Mouse (Mus musculus): ENCODE results near the gene Frem1. TPM values are rescaled to one million over a fixed set of nuclear protein-coding genes. Genes with fewer than 3 reads are reported as not detected.

The Frem1 gene
- polyA plus RNA-seq, 1 experiment from 2014 or later, result 14.3 TPM

- no peaks in the 10 kb centered on the region for H3K36me3 ChIP-seq (ENCODE audit: insufficient read depth, low read length)
- no peak overlapping the region for H3K4me2 ChIP-seq (replicated peaks; ENCODE audit: low read depth, low read length)
- peak overlapping the region; percentile 64; the same call in 1 of the 2 replicates for H3K27ac ChIP-seq (ENCODE audit: low read length)
- H3K9me3 ChIP-seq (ENCODE audit: low read length), result no peaks in the 10 kb centered on the region
- no peak overlapping the region for H3K9ac ChIP-seq (replicated peaks; ENCODE audit: low read depth)
- DNase-seq (ENCODE audit: low spot score), result no peak
- no peaks in the 10 kb centered on the region for H3K4me1 ChIP-seq (ENCODE audit: insufficient read depth, low read depth, low read length)
- 65% methylated on average over 11 of the region's 11 CpGs for WGBS
- ATAC-seq, result no peak
- no peaks in the 10 kb centered on the region for H3K27me3 ChIP-seq (replicated peaks; ENCODE audit: insufficient read depth, low read length)
- H3K4me3 ChIP-seq (ENCODE audit: low read depth, low read length), result no peak overlapping the region
- TF ChIP-seq CTCF (IDR thresholded peaks at IDR 0.05) (no peak), EP300 (IDR thresholded peaks at IDR 0.05) (no peak)
Measured at GRCm38 (mm10) chr4:82914601-82915143, 137.5 kb downstream of the Frem1 start.

DNA sequence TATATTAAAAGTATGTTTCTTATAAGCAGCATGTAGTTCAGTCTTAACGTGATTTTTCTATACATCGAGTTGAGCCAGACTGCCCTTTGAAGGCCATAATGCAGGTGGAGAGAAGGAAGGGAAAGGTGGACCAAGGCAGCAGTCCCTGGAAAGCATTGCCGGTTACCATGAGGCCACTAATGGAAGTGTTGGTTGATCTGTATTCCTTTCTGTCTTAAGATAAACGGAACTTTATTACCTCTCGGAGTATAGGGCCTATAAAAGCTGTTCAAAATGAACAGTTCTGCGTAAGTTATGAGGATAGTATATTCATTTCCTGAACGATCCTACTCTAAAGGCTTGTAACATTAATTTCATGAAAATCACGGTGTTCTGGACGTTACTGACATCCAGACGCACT is 156.9 kb downstream of the Frem1 start:
- H3K36me3 ChIP-seq (ENCODE audit: insufficient read depth, low read length), result no peaks in the 10 kb centered on the region
- no peak overlapping the region for H3K27ac ChIP-seq (ENCODE audit: low read length)
- no peaks in the 10 kb centered on the region for H3K9me3 ChIP-seq (ENCODE audit: low read length)
- ATAC-seq (no peak), DNase-seq (ENCODE audit: low spot score) (no peak)
- WGBS, result 78% methylated on average over 10 of the region's 10 CpGs
- no peaks in the 10 kb centered on the region for H3K27me3 ChIP-seq (replicated peaks; ENCODE audit: insufficient read depth, low read length)
- no peaks in the 10 kb centered on the region for H3K4me1 ChIP-seq (ENCODE audit: insufficient read depth, low read depth, low read length)
- H3K4me3 ChIP-seq (ENCODE audit: low read depth, low read length), result no peak overlapping the region
- no peak overlapping the region for H3K4me2 ChIP-seq (replicated peaks; ENCODE audit: low read depth, low read length)
- TF ChIP-seq CTCF (IDR thresholded peaks at IDR 0.05), result no peak
- TF ChIP-seq EP300 (IDR thresholded peaks at IDR 0.05), result no peak
- H3K9ac ChIP-seq (replicated peaks; ENCODE audit: low read depth), result no peak overlapping the region

GRCm38 (mm10) chr4:82892247-82892646 is 159.9 kb downstream of the Frem1 start:
- no peak for TF ChIP-seq CTCF (IDR thresholded peaks at IDR 0.05)
- no peak for TF ChIP-seq EP300 (IDR thresholded peaks at IDR 0.05)
- ATAC-seq (no peak), DNase-seq (ENCODE audit: low spot score) (no peak)
- Histone ChIP-seq H3K4me3 (ENCODE audit: low read depth, low read length) (no peak overlapping the region), H3K9ac (replicated peaks; ENCODE audit: low read depth) (no peak overlapping the region), H3K27me3 (replicated peaks; ENCODE audit: insufficient read depth, low read length) (no peaks in the 10 kb centered on the region), H3K9me3 (ENCODE audit: low read length) (no peaks in the 10 kb centered on the region), H3K4me1 (ENCODE audit: insufficient read depth, low read depth, low read length) (no peaks in the 10 kb centered on the region), H3K36me3 (ENCODE audit: insufficient read depth, low read length) (no peaks in the 10 kb centered on the region), H3K4me2 (replicated peaks; ENCODE audit: low read depth, low read length) (no peak overlapping the region), H3K27ac (ENCODE audit: low read length) (no peak overlapping the region)
- 70% methylated on average over 5 of the region's 5 CpGs for WGBS

DNA sequence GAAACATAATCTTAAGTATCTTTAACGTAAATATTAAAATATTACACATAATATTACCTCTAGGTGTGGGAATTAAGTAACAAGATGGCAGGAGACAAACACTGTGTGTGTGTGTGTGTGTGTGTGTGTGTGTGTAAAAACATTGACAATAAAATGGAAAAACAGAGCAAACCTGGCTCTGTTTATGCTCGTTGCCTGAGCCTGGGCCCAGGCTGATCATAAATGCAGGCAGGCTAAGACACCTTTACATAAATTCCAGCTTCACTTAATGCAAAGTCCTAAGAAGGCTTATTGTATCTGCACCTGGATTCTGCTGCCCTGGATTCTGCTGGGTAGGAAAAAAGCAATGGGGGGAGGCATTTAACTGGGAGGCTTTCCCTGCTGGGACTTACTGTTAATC is 160.6 kb downstream of the Frem1 start:
- 82% methylated on average over 2 of the region's 2 CpGs for WGBS
- H3K4me2 ChIP-seq (replicated peaks; ENCODE audit: low read depth, low read length), result no peak overlapping the region
- H3K4me3 ChIP-seq (ENCODE audit: low read depth, low read length), result no peak overlapping the region
- H3K27ac ChIP-seq (ENCODE audit: low read length), result no peak overlapping the region
- no peak for ATAC-seq
- H3K4me1 ChIP-seq (ENCODE audit: insufficient read depth, low read depth, low read length), result no peaks in the 10 kb centered on the region
- DNase-seq (ENCODE audit: low spot score), result no peak
- no peaks in the 10 kb centered on the region for H3K27me3 ChIP-seq (replicated peaks; ENCODE audit: insufficient read depth, low read length)
- H3K9ac ChIP-seq (replicated peaks; ENCODE audit: low read depth), result no peak overlapping the region
- H3K9me3 ChIP-seq (ENCODE audit: low read length), result no peaks in the 10 kb centered on the region
- no peak for TF ChIP-seq EP300 (IDR thresholded peaks at IDR 0.05)
- TF ChIP-seq CTCF (IDR thresholded peaks at IDR 0.05), result no peak
- no peaks in the 10 kb centered on the region for H3K36me3 ChIP-seq (ENCODE audit: insufficient read depth, low read length)

DNA sequence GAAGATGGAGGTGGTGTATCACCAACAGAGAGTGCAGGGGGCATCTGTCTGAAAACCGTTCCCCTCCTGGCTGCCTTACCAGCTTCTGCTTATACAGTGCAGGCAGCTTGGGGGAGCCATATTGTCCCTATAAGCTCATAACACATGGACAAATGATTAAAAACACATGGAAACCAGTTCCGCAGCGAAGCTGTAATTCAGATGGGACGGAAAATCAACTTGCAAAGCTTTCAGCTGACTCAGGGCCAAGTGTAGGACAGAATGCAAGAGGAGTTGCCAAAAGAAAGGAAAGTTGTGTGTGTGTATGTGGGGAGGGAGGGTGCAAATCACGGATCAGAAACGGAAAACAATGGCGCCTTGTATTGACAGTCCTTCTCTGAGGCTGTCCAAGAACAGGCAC is 161.1 kb downstream of the Frem1 start:
- Histone ChIP-seq H3K9ac (replicated peaks; ENCODE audit: low read depth) (no peak overlapping the region), H3K9me3 (ENCODE audit: low read length) (no peaks in the 10 kb centered on the region), H3K4me2 (replicated peaks; ENCODE audit: low read depth, low read length) (no peak overlapping the region), H3K27ac (ENCODE audit: low read length) (no peak overlapping the region), H3K36me3 (ENCODE audit: insufficient read depth, low read length) (no peaks in the 10 kb centered on the region), H3K27me3 (replicated peaks; ENCODE audit: insufficient read depth, low read length) (no peaks in the 10 kb centered on the region), H3K4me1 (ENCODE audit: insufficient read depth, low read depth, low read length) (no peaks in the 10 kb centered on the region), H3K4me3 (ENCODE audit: low read depth, low read length) (no peak overlapping the region)
- 62% methylated on average over 7 of the region's 7 CpGs for WGBS
- peak; percentile 26 for DNase-seq (ENCODE audit: low spot score)
- ATAC-seq, result no peak; the same call in 1 of the 2 replicates
- no peak for TF ChIP-seq EP300 (IDR thresholded peaks at IDR 0.05)
- no peak for TF ChIP-seq CTCF (IDR thresholded peaks at IDR 0.05)

DNA sequence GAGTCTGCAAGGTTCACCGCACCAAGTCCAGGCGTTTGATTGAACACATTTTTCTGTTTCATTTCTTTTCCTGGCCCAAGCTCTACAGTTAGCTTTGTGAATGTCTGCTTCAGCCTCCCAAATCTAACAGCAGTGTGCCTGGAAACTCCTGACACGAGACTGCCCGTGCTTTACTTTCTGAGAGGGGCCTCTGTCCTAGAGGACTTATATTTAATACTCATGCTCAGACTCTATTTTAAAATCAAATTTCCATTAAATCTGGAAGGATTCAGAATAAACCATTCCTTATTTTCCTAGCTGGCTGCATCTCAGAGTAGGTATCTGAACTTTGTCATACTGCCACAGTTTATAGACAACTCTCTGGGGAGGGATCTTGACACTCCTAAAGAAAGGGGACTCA is 161.6 kb downstream of the Frem1 start:
- DNase-seq (ENCODE audit: low spot score) (no peak), ATAC-seq (no peak)
- H3K4me2 ChIP-seq (replicated peaks; ENCODE audit: low read depth, low read length), result no peak overlapping the region
- TF ChIP-seq EP300 (IDR thresholded peaks at IDR 0.05), result no peak
- TF ChIP-seq CTCF (IDR thresholded peaks at IDR 0.05), result no peak
- H3K4me3 ChIP-seq (ENCODE audit: low read depth, low read length), result no peak overlapping the region
- H3K36me3 ChIP-seq (ENCODE audit: insufficient read depth, low read length), result no peaks in the 10 kb centered on the region
- 84% methylated on average over 4 of the region's 4 CpGs for WGBS
- H3K27me3 ChIP-seq (replicated peaks; ENCODE audit: insufficient read depth, low read length), result no peaks in the 10 kb centered on the region
- H3K4me1 ChIP-seq (ENCODE audit: insufficient read depth, low read depth, low read length), result no peaks in the 10 kb centered on the region
- no peak overlapping the region for H3K27ac ChIP-seq (ENCODE audit: low read length)
- H3K9me3 ChIP-seq (ENCODE audit: low read length), result no peaks in the 10 kb centered on the region
- H3K9ac ChIP-seq (replicated peaks; ENCODE audit: low read depth), result no peak overlapping the region

GRCm38 (mm10) chr4:82886148-82886547 is 166.0 kb downstream of the Frem1 start:
- Histone ChIP-seq H3K4me3 (ENCODE audit: low read depth, low read length) (no peak overlapping the region), H3K27me3 (replicated peaks; ENCODE audit: insufficient read depth, low read length) (no peaks in the 10 kb centered on the region), H3K27ac (ENCODE audit: low read length) (no peak overlapping the region), H3K4me2 (replicated peaks; ENCODE audit: low read depth, low read length) (no peak overlapping the region), H3K9ac (replicated peaks; ENCODE audit: low read depth) (no peak overlapping the region), H3K4me1 (ENCODE audit: insufficient read depth, low read depth, low read length) (no peaks in the 10 kb centered on the region), H3K9me3 (ENCODE audit: low read length) (no peaks in the 10 kb centered on the region), H3K36me3 (ENCODE audit: insufficient read depth, low read length) (no peaks in the 10 kb centered on the region)
- DNase-seq (ENCODE audit: low spot score) (no peak), ATAC-seq (no peak)
- WGBS, result 53% methylated on average over 2 of the region's 2 CpGs
- TF ChIP-seq EP300 (IDR thresholded peaks at IDR 0.05), result no peak
- no peak for TF ChIP-seq CTCF (IDR thresholded peaks at IDR 0.05)

Measured in lung, postnatal 0 days (tissue).